Mouse (Mus musculus) heart, postnatal 0 days (tissue): ENCODE measurements around the gene Col18a1.

Source experiments
- CTCF ChIP-seq: IDR thresholded peaks from 2 replicates; pipeline ENCODE4 v1.5.1; 2016; ENCODE audit warnings: antibody characterized with exemption, control low read depth, low read depth
- EP300 ChIP-seq: IDR thresholded peaks from 2 replicates; pipeline ENCODE4 v1.6.1; 2016; ENCODE audit warnings: antibody characterized with exemption, low read depth

- TF ChIP-seq CTCF (no peak), EP300 (no peak)
Observed at GRCm38 (mm10) chr10:77213483-77213882, 47.1 kb upstream of the Col18a1 start.
